Mouse (Mus musculus): Measurements from ENCODE around the gene Gpr162.

DNA sequence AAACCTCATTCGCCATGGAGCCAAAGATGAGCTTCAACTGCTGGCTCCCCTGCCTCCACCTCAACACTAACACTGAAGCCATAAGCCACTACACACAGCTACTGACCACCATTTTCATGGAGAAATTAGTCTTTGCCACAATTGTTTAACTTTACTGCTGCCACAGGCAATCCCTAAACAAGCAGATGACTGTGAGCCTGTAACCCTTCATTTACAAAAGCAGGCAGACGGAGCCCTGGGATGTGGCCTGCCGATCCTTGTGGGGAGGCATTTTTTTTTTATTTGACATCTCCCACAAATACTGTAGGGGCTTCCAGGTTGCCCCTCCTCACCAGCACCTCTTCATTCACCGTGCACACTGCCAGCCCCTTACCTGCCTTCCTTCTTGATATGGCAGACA, 47.2 kb downstream of the Gpr162 start:
- no peak for TF ChIP-seq GATA1 (IDR thresholded peaks at IDR 0.05; ENCODE audit: low read length)
- no peak for TF ChIP-seq TAL1 (IDR thresholded peaks at IDR 0.05; ENCODE audit: low read length)
